Mouse (Mus musculus): ENCODE measurements at regions not wholly inside any gene's neighbourhood (a gene's known extent, or its start where the extent isn't known, plus 50 kb on each side); places are given as distances from the start of the nearest gene placed in this dataset.

GRCm38 (mm10) chr9:115484408-115484807 is 174.2 kb upstream of the Stt3b start:
- Histone ChIP-seq H3K27me3 (no peaks in the 10 kb centered on the region), H3K27ac (no peak overlapping the region), H3K36me3 (no peaks in the 10 kb centered on the region), H3K9ac (no peak overlapping the region), H3K4me2 (no peak overlapping the region), H3K9me3 (replicated peaks) (no peaks in the 10 kb centered on the region), H3K4me3 (no peak overlapping the region), H3K4me1 (replicated peaks) (no peaks in the 10 kb centered on the region)
- WGBS, result 77% methylated on average over 1 of the region's 1 CpGs
- ATAC-seq (replicated peaks; ENCODE audit: insufficient number of reproducible peaks, insufficient read depth, low FRiP score, low read depth), result no peak

- H3K4me2 ChIP-seq, result no peak overlapping the region
- no peak for ATAC-seq (replicated peaks; ENCODE audit: insufficient number of reproducible peaks, insufficient read depth, low FRiP score, low read depth)
- 78% methylated on average over 4 of the region's 4 CpGs for WGBS
- 0 out of 2 replicates have a peak, but pooled peaks cover 1% of the 10 kb centered on the region for H3K27me3 ChIP-seq
- no peak overlapping the region for H3K27ac ChIP-seq
- no peaks in the 10 kb centered on the region for H3K9me3 ChIP-seq (replicated peaks)
- no peak overlapping the region for H3K9ac ChIP-seq
- no peak overlapping the region for H3K4me3 ChIP-seq
- no peaks in the 10 kb centered on the region for H3K36me3 ChIP-seq
- no peaks in the 10 kb centered on the region for H3K4me1 ChIP-seq (replicated peaks)
These were observed 175.0 kb upstream of the Stt3b start for GRCm38 (mm10) chr9:115485219-115485618.

- Histone ChIP-seq H3K9me3 (replicated peaks) (no peaks in the 10 kb centered on the region), H3K27me3 (0 out of 2 replicates have a peak, but pooled peaks cover 3% of the 10 kb centered on the region), H3K9ac (no peak overlapping the region), H3K4me1 (replicated peaks) (no peaks in the 10 kb centered on the region), H3K4me3 (no peak overlapping the region), H3K27ac (no peak overlapping the region), H3K4me2 (no peak overlapping the region), H3K36me3 (no peaks in the 10 kb centered on the region)
- WGBS, result 75% methylated on average over 5 of the region's 5 CpGs
- ATAC-seq (replicated peaks; ENCODE audit: insufficient number of reproducible peaks, insufficient read depth, low FRiP score, low read depth), result no peak
These were observed 177.0 kb upstream of the Stt3b start for GRCm38 (mm10) chr9:115487175-115487760.

DNA sequence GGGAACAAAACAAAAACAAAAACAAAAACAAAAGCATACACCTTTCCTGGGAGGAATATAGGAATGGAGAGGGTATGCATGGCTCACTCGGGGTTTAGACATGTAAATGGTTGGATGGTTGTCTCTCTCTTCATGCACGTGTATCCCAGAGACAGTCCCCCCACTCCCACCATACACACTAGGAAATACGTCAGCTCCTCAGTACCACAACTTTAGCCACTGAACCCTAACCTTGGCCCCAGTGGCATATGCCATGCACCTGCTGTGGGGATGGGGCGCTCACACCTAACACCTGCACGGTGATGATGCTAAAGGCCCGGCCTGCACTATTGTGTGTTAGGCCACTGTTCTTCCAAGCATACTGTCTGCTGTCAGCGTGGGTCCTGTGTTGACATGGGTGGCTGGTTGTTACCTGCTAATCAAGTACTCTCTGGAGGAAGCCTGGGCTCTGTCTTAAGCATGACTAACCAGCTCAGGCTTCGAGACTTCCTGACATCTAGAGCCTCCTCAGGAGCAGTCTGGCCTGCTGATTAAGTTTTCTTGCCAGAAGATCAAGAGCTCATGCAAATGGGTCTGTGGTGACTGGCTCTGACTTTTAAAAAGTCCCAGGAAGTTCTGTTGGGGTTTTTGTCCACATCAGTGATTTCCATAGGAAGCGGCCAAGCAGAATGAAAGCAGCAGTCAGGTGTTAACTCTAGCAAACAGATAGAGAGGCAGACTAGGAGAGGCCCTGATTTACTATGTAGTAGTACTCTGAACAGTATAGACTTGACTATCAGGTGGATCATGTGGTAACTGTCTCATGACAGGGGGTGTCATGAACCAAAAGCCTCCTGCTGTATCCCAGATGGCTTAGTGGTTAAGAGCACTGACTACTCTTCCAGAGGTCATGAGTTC is 178.9 kb upstream of the Stt3b start:
- H3K27me3 ChIP-seq, result 0 out of 2 replicates have a peak, but pooled peaks cover 3% of the 10 kb centered on the region
- H3K9me3 ChIP-seq (replicated peaks), result no peaks in the 10 kb centered on the region
- no peaks in the 10 kb centered on the region for H3K36me3 ChIP-seq
- no peak overlapping the region for H3K4me2 ChIP-seq
- no peak overlapping the region for H3K9ac ChIP-seq
- 78% methylated on average over 9 of the region's 9 CpGs for WGBS
- no peak overlapping the region for H3K4me3 ChIP-seq
- no peaks in the 10 kb centered on the region for H3K4me1 ChIP-seq (replicated peaks)
- ATAC-seq (replicated peaks; ENCODE audit: insufficient number of reproducible peaks, insufficient read depth, low FRiP score, low read depth), result no peak
- H3K27ac ChIP-seq, result no peak overlapping the region

DNA sequence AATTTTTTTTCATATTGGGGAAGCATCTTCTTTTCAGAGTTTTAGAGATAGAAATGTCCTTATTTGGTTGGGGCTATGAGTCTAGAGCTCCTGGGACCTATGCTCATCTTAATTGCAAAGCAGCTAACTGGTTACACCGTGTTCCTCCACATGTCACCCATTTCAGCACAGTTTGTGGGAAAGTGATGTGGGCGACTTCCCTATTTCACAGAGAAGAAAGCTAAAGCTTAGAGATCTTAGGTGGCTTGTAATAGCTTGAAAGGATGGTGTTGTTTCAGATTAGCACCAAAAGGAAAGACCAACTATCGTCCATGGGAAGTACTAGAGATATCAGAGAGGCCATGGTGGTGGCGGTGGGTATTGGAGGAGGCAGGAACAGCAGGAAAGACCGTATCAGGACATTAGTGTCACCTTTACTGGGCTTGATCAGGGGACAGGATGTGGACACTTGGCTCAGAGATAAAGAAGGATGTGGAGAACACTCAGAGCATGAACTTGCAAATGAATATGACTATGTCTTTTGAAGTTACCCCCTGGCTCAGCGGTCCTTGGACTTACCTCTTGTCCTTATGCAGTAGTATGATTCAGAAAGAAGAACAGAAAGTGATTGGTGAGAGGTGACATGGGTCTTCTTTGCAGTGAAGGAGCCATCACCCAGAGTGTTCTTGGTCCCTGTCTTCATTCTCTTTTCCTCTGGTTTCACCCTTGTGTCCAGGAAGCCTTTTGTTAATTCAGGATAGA is 182.4 kb upstream of the Stt3b start:
- Histone ChIP-seq H3K4me3 (no peak overlapping the region), H3K4me1 (replicated peaks) (no peaks in the 10 kb centered on the region), H3K27me3 (peaks cover 3% of the 10 kb centered on the region; the same call in 1 of the 2 replicates), H3K4me2 (no peak overlapping the region), H3K27ac (no peak overlapping the region), H3K9ac (no peak overlapping the region), H3K9me3 (replicated peaks) (no peaks in the 10 kb centered on the region), H3K36me3 (no peaks in the 10 kb centered on the region)
- ATAC-seq (replicated peaks; ENCODE audit: insufficient number of reproducible peaks, insufficient read depth, low FRiP score, low read depth), result no peak
- WGBS, result 63% methylated on average over 6 of the region's 6 CpGs

GRCm38 (mm10) chr9:115493765-115494164 is 183.5 kb upstream of the Stt3b start:
- no peak overlapping the region for H3K4me2 ChIP-seq
- no peaks in the 10 kb centered on the region for H3K4me1 ChIP-seq (replicated peaks)
- WGBS, result 88% methylated on average over 2 of the region's 2 CpGs
- no peak for ATAC-seq (replicated peaks; ENCODE audit: insufficient number of reproducible peaks, insufficient read depth, low FRiP score, low read depth)
- peaks cover 3% of the 10 kb centered on the region; the same call in 1 of the 2 replicates for H3K27me3 ChIP-seq
- no peaks in the 10 kb centered on the region for H3K36me3 ChIP-seq
- no peak overlapping the region for H3K4me3 ChIP-seq
- no peak overlapping the region for H3K9ac ChIP-seq
- no peak overlapping the region for H3K27ac ChIP-seq
- H3K9me3 ChIP-seq (replicated peaks), result no peaks in the 10 kb centered on the region

- Histone ChIP-seq H3K36me3 (no peaks in the 10 kb centered on the region), H3K27me3 (no peaks in the 10 kb centered on the region; the same call in 1 of the 2 replicates), H3K9ac (no peak overlapping the region), H3K27ac (no peak overlapping the region), H3K4me3 (no peak overlapping the region), H3K9me3 (replicated peaks) (no peaks in the 10 kb centered on the region), H3K4me2 (no peak overlapping the region), H3K4me1 (replicated peaks) (no peaks in the 10 kb centered on the region)
- no peak for ATAC-seq (replicated peaks; ENCODE audit: insufficient number of reproducible peaks, insufficient read depth, low FRiP score, low read depth)
- 56% methylated on average over 3 of the region's 3 CpGs for WGBS
These were observed 189.3 kb upstream of the Stt3b start for GRCm38 (mm10) chr9:115499536-115499935.

DNA sequence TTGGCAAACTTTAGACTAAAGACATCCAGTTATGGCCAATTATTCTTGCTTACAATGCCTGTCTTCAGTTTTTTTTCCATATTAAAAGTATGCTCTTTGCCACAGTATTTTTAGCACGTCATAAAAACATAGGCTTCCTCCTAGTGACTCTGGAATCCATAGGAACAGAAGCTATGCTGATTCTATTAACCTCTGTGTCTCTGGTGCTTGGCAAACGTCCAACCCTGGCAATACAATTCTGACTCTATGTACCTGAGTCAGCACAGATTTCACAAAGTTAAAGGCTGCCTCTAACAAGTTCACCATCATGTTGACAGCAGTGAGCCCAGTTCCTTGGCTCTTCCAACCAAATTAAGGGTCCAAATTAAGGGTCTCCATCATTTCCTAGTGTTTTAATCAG is 194.6 kb upstream of the Stt3b start:
- Histone ChIP-seq H3K4me2 (no peak overlapping the region), H3K9me3 (replicated peaks) (no peaks in the 10 kb centered on the region), H3K36me3 (no peaks in the 10 kb centered on the region), H3K27ac (no peak overlapping the region), H3K4me3 (no peak overlapping the region), H3K27me3 (no peaks in the 10 kb centered on the region), H3K4me1 (replicated peaks) (no peaks in the 10 kb centered on the region), H3K9ac (no peak overlapping the region)
- 25% methylated on average over 2 of the region's 2 CpGs for WGBS
- no peak for ATAC-seq (replicated peaks; ENCODE audit: insufficient number of reproducible peaks, insufficient read depth, low FRiP score, low read depth)

GRCm38 (mm10) chr9:115507131-115507689 is 197.0 kb upstream of the Stt3b start:
- no peak for ATAC-seq (replicated peaks; ENCODE audit: insufficient number of reproducible peaks, insufficient read depth, low FRiP score, low read depth)
- Histone ChIP-seq H3K27me3 (no peaks in the 10 kb centered on the region), H3K9ac (no peak overlapping the region), H3K9me3 (replicated peaks) (no peaks in the 10 kb centered on the region), H3K4me2 (no peak overlapping the region), H3K36me3 (no peaks in the 10 kb centered on the region), H3K27ac (no peak overlapping the region), H3K4me1 (replicated peaks) (no peaks in the 10 kb centered on the region), H3K4me3 (no peak overlapping the region)
- WGBS, result 75% methylated on average over 7 of the region's 7 CpGs

GRCm38 (mm10) chr9:115512835-115513629 is 202.8 kb upstream of the Stt3b start:
- Histone ChIP-seq H3K4me3 (no peak overlapping the region), H3K9ac (no peak overlapping the region), H3K27ac (no peak overlapping the region), H3K36me3 (no peaks in the 10 kb centered on the region), H3K4me2 (no peak overlapping the region), H3K4me1 (replicated peaks) (no peaks in the 10 kb centered on the region), H3K27me3 (no peaks in the 10 kb centered on the region), H3K9me3 (replicated peaks) (no peaks in the 10 kb centered on the region)
- 72% methylated on average over 16 of the region's 16 CpGs for WGBS
- ATAC-seq (replicated peaks; ENCODE audit: insufficient number of reproducible peaks, insufficient read depth, low FRiP score, low read depth), result no peak
